Mouse (Mus musculus) lung, postnatal 4 days (tissue): ENCODE results near the gene Med20.
"Not testable (repeated sequence)": the region's sequence is repeated elsewhere in the genome, so short reads cannot be mapped to it uniquely, and the experiment has no call there.

Source experiments
- DNase-seq, 2 experiments: peaks; one replicate each; pipeline ENCODE4 v3.0.0; 2021

The Med20 gene

DNA sequence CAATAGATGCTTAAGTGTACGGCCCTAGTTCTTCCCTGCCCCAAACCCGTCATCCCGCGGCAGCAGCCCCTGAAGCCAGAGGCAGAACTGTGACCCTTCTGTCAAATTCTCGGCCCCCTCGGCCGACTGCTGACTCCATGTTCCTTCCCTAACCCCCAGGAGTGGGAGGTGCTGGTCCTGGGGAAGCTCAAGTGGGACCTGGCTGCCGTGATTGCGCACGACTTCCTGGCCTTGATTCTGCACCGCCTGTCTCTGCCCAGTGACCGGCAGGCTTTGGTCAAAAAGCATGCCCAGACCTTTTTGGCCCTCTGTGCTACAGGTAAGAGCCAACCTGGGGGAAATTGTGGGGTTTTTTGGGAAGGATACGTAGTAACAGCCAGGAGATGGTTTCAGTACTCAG is 14.1 kb upstream of the Med20 start:
- DNase-seq = peak; percentile 32 to 42

DNA sequence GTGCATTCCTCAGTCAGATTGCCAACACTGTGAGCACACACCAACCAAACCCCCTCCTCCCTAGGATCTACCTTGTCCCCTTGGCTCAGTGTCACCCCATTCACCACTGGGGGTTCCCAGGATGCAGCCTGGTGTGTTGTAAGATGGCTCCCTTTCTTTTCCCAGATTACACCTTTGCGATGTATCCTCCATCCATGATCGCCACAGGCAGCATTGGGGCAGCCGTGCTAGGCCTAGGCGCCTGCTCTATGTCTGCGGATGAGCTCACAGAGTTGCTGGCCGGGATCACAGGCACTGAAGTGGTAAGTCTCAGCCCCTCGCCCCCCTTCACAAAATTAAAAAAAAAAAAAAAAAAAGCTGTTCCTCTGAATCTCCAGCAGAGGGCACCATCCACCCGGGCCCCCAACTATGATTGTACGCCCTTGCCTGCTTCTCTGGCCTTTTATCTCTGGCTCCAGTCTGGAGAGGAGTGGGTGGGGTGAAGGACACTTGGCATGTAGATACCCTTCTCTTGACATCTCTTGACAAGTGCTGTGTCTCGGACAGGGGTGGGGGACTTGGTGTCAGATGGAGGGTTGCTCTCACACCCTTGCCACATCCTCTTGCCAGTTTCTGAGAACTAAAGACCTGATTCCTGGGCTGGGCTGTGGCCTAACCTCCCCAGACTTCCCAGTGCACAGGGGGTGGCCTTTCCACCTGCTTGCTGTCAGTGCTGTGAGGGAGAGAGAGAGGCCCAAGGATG is 13.4 kb upstream of the Med20 start:
- peak; percentile 74 for DNase-seq

DNA sequence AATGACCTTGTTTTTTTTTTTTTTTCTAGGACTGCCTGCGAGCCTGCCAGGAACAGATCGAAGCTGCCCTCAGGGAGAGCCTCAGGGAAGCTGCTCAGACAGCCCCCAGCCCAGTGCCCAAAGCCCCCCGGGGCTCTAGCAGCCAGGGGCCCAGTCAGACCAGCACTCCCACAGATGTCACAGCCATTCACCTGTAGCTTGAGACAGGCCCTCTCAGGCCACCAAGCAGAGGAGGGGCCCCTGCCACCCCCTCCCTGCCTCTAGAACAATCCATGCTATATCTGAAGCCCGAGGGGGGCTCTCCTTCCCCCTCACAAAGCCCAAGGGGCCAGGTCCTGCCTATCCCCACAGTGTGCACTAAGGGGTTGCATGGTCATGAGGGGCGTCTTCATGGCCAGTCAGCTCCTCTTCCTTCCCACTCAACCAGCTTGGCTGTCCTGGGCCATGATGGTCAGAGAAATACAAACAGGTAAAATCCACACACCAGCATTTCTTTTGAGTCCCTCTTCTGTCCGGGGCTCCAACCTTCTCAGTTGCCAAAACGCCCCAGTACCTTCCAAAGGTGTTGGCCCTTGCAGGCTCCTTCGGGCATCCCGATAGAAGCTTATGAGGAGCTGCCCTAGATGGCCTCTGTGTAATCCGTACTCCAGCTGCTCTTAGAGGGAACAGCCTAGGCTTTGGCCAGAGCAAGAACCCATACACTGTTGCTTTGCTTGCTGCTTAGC is 12.6 kb upstream of the Med20 start:
- DNase-seq = not testable (repeated sequence)

DNA sequence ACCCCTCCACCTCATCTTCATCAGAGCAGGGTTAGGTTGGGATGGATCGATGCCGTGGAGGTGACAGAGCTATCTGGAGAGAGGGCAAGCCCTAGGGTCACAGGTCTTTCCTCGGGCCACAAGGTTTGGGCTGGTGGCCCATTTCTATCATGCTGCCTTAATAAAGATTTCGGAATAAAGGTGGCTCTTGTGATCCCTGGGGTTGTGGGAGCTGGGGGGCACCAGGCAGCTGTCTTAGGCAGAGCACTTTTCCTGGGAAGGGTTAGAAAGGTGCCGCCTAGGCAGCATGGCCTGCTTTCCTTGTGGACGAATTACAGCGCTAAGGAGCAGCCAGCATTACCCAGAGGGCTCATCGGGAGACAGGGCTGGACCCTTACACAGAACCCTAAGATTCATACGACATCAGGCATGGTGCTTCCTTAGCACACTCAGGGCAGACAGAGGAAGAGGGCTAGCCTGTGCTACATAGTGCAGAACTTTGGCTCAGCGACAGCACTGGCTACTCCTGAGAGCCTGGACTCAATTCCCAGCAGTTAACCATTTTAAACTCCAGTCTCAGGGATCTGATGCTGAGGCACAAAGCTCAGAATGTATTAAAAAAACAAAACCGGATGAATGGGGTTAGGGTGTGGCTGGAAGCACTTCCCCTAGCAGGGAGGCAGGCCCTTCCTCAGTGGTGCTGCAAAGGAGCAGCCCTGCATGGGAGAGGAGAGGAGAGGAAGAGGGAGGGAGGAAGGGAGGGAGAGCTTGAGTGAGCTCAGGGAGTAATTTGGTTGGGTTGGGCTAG is 11.7 kb upstream of the Med20 start:
- DNase-seq = peak; percentile 63 to 73

DNA sequence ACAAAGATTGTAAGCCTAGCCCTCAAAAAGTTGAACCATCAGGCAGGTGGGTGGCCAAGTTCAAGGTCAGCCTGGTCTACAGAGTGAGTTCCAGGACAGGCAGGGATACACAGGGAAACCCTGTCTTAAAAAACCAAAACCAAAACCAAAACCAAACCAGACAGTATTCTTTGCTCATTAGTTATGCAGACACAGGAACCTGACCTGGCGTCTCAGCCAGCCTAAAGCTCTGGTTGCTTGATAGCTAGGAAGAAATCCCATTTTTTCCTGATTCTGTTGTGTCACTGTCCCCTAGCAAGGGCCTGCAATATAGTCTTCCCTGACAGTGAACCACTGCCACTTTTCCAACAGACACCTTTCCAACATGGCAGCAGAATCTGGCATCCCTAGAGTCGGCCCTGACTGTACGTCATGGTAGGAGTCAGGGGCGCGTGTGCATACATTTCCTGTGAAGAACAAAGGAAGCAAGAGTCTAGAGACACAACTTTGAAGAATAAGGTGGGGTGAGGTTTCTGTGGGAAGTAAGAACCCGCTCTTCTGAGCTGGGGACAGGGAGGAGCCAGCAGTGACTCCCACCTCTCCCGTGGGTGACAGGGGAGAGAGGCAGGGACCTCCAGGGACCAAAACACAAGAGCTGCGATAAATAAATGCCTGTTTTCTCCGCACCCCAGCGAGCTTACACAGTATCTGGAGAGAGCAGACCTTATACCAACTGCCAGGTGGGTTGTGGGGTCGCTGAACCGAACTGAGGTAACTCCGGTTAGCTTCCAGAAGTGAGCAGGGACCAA is 10.6 kb upstream of the Med20 start:
- no peak for DNase-seq

DNA sequence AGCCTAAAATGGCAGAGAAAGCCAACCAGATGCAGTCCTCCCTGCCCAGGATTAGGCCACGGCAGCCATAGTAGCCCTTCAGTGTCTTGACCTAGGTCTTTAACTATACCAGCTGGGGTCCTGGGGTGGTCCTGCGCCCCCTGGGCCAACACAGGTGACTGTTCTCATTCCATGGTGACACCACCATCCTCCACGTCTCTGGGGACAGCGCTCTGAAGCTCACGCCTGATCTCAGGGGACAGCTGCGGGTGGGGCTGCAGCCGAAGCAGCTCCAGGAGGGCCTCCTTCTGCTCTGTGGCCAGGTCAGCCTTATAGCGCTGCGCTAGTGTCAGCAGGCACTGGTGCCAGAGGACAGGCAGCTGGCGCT is 10.0 kb upstream of the Med20 start:
- no peak for DNase-seq

DNA sequence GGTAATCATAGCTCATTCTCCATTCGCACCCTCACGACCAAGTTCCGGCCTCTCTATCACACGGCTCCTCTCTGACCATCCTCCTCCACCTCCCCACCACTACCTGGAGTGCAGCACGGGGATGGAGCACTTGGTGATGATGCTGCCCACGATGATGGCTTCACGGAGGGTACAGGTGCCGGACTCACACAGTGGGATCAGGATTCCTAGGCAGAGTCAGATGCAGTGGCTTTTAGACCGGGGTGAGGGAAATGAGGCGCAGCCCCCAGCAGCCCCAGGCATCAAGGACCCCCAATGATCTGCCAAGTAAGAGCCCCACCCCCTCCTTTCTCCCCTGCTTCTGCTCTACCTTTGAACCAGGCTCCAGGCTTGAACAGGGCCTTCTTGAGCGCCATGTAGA is 9.1 kb upstream of the Med20 start:
- DNase-seq = no peak

DNA sequence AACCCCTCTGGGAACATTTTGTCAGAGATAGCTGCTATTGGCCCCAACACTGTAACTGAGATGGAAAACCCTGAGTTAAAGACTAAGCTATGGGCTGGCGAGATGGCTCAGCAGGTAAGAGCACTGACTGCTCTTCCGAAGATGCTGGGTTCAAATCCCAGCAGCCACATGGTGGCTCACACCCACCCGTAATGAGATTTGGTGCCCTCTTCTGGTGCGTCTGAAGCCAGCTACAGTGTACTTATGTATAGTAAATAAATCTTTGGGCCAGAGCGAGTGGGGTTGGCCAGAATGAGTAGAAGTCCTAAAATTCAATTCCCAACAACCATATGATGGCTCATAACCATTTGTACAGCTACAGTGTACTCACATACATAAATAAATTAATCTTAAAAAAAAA is 5.2 kb upstream of the Med20 start:
- peak in 1 of 2 experiments; percentile 43 for DNase-seq

DNA sequence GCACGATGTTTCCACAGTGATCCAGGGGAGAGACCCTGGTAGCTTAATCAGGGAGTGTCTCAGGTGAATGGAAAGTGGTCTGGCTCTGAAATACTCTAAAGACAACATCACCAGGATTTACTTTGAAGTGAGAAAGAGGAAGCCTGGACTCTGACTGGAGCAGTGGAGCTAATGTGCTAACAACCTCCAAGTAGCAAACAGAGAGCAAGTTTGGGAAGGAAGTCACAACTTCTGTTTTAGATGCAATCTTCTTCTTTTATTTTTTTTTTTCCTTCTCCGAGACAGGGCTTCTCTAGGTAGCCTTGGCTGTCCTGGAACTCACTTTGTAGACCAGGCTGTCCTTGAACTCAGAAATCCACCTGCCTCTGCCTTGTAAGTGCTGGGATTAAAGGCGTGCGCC is 2.2 kb upstream of the Med20 start:
- DNase-seq = no peak

DNA sequence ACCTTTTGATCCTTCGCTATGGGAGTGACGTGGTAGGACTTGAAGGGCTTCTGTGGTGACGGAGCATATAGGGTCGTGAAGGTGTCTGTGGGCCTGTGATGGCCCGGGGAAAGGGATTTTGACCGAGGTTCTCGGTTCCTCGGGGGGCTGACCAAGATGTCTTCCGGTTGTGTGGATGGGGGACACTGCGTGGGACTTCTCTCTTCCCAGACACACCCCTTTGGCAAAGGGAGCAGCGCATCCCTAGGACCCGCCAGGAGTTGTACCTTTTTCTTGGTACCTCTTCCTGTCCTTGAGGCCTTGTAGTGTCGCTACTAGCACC is 240 bp downstream of the Med20 start:
- no peak for DNase-seq

DNA sequence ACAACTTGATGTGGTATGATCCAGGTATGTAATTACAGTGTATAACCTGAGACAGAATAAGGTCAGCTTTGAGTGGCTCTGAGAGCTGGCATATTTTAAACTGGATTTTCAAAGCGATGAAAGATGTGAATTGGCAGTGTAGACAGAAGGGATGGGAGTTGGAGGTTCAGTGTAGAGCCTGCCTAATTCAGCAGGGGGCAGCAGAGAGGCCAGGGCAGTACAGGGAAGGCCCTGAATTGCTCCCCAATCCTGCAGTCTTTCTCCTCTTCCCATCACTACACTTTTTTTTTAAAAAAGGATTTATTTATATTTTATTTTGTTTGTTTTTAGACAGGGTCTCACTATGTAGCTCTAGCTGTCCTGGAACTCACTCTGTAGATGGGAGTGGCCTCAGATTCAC is 2.6 kb downstream of the Med20 start:
- peak in 1 of 2 experiments; percentile 62 for DNase-seq

DNA sequence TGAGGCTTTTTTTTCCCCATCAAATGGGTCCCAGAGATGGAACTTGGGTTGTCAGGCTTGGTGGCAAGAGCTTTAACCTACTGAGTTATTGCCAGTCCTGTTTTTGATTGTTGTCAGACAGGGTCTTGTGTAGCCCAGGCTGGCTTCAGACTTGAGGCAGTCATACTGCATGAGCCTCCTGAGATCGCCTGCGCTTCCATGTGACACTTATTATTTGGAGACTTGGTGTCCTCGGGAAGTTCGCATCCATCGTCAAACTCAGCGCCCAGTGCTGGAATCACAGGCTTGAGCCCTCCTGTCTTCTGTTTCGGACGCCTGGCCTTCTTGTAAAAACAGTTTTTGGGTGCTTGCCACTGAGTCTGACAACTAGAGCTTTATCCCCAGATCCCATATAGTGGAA is 4.7 kb downstream of the Med20 start:
- DNase-seq = no peak

DNA sequence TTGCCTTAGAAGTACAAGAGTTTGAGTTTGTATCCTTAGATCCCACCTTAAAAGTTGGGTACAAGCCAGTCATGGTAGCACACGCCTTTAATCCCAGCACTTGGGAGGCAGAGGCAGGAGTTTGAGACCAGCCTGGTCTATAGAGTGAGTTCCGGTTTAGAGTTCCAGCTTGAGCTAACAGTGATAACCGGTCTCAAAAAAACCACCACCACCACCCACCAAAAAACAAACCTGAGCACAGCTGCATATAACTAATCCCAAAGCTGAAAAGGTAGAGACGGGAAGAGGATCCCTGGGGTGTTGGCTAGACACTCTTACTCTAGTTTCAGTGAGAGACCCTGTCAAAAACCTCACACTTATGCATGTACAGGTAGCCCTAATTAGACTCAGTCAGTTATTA is 5.3 kb downstream of the Med20 start:
- no peak for DNase-seq

DNA sequence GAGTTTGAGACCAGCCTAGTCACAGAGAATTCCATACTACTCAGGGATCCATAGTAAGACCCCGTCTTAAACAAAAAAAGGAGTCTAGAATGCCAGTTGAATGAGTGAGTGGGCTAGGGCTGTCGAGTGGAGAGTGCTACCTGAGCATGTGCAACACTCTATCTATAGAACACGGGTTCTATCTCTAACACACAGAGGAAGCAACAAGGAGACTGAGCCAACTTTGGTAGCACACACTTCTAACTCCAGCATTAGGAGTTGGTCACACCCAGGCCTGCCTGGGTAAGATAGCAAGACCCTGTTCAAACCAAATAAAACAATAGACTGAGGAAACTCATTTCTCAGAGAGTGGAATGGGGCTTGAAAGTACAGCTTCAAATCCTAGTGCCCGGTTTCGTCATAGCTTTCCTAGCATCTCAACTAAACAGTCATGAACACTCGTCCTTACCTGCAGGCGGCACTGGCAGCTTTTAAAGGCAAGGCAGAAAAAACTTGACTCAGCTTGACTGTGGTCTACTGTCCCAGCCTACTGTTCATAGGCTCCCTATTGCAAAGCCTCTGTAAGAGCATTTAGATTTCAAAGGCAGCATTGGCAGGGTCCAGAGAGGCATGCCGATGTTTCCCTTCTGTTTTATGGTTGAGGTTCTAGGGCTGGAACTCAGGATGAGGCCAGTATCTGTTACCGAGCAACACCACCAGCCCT is 6.4 kb downstream of the Med20 start:
- no peak for DNase-seq

DNA sequence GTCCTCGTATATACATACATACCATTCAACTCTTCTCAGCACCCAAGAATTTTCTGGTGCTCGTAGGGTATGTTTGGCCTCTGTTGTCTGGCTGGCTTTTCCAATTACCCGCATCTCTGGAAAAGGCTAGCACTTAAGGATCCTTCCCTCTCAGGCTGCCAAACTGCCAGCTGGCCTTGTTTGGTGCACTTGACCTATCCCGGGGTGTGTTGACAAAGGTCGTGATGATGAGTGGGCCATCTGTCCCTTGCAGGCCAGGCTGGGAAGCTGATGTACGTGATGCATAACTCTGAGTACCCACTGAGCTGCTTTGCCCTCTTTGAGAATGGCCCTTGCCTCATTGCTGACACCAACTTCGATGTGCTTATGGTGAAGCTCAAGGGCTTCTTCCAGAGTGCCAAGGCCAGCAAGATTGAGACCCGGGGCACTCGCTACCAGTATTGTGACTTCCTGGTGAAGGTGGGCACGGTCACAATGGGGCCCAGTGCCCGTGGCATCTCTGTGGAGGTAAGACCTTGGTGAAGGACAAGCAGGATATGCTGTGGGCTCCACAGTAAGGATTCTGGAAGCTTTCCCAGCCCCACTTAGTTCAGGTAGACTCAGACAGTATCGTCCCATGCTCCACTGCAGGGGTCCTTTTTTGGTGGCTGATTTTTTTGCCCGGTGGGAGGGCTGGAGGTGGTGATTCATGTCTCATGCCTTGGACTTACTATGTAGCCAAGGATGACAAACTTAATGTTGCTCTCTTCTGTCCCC is 7.4 kb downstream of the Med20 start:
- peak in 1 of 2 experiments; percentile 59 for DNase-seq

DNA sequence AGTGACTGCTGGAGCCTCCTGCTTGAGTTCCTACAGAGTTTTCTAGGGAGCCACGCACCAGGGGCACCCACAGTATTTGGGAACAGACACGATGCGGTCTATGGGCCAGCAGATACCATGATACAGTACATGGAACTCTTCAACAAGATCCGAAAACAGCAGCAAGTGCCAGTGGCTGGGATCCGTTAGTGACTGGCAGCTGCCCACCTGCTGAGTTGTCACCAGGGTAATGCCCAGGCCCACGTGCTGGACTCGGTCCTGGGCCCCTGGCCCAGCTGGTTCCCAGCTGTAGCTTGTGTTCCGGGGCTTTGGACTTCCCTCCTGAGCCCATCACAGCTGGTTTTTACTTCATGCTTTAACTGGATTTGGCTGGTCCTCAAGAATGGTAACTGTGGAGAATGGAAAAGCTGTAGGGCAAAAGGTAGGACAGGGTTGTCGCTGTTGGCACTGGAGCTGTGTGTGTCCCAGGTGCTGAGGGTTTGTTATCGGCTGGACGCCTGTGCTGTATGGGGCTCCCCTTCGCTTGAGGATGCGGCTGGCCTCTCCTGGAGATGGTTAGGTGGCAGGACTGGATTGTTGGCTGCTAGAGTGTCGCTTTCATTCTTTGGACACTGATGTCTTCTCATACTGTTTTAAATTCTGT is 11.7 kb downstream of the Med20 start:
- DNase-seq = no peak

DNA sequence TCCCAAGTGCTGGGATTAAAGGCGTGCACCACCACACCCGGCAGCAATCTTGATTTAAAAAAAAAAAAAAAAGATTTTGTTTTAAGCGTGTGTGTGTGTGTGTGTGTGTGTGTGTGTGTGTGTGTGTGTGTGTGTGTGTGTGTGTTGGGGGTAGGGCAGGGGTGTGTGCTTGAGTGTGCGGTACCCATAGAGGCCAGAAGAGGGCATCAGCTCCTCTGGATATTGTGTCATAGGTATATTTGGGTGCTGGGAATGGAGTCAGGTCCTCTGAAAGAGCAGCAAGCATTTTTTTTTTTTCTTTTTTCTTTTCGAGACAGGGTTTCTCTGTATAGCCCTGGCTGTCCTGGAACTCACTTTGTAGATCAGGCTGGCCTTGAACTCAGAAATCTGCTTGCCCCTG is 13.2 kb downstream of the Med20 start:
- DNase-seq = not testable (repeated sequence)

DNA sequence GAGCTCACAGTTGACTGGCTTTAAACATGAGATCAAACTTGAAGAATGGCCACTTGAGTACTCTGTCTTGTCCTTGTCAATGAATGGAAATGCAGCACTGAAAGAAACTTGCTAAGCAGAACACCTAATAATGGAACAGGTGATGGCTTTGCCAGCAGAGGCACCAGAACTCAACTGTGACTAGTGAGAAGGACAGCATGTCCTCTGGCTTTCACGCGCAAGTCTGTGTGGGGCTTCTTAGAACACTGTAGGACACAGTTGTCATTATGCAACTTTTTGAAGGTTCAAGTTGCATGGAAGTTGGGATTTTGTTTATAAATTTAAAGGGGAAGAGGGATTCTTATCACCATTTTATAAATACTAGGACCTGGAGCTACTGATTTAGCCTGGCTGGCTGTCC is 13.7 kb downstream of the Med20 start:
- peak in 1 of 2 experiments; percentile 51 for DNase-seq

DNA sequence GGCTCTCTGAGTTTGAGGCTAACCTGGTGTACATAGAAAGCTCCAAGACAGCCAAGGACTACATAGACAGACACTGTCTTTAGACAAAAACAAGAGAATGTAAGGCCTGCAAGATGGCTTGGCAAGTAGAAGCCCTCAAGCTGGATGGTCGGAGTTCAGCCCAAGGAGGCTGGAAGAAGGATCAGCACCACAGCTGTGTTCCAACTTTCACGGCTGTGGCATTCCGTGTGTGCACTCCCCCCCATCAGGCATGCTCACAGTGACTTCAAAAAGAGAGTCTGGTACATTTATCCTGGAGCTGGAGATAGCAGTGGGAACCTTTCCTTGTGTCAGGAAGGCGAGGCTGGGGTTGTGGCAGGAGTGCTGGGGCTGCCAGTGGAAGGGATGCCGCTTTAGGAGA is 14.6 kb downstream of the Med20 start:
- peak; percentile 17 to 71 for DNase-seq

DNA sequence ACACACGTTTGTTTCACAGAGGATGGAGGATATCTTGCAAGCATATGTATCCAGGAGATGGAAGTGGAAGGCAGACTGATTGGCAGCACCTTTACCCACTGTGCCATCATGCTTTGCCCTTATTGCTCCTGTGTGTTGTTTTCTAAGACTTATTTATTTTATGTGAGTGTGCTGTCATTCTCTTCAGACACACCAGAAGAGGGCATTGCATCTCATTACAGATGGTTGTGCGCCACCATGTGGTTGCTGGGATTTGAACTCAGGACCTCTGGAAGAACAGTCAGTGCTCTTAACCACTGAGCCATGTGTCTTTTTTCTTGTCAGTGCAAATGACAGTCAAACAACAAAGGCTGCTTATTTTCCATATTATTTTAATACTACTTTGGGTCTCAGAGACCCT is 16.4 kb downstream of the Med20 start:
- no peak for DNase-seq
